Mouse (Mus musculus) embryonic facial prominence, embryonic 14.5 days (tissue): Measurements from ENCODE around the gene Rpl36al. TPM values are rescaled to one million over a fixed set of nuclear protein-coding genes. Genes with fewer than 3 reads are reported as not detected.

Experiments used
- ATAC-seq: fragments of 200-750 bp; cut with Nextera tagmentation; 2 replicates; pipeline ENCODE4 v1.8.0; 2017; ENCODE audit warnings: low read depth, moderate number of reproducible peaks, moderate TSS enrichment
- DNase-seq: peaks from one replicate; pipeline ENCODE4 v3.0.0-alpha.2; 2015; ENCODE audit warnings: low spot score
- H3K27ac ChIP-seq: fragments of 300-500 bp; sonication (generic); replicated peaks from 2 replicates; pipeline ENCODE4 v1.5.1; 2014; ENCODE audit warnings: low read depth, mild to moderate bottlenecking, low read length, moderate library complexity
- H3K27me3 ChIP-seq: fragments of 300-500 bp; sonication (generic); replicated peaks from 2 replicates; pipeline ENCODE4 v1.6.1; 2014; ENCODE audit warnings: low read length; ENCODE audit not compliant: control insufficient read depth, insufficient read depth
- H3K36me3 ChIP-seq: fragments of 300-500 bp; sonication (generic); 2 replicates; pipeline ENCODE4 v1.6.1; 2014; ENCODE audit warnings: low read length, mixed read lengths; ENCODE audit not compliant: control insufficient read depth, insufficient read depth
- H3K4me1 ChIP-seq: fragments of 300-500 bp; sonication (generic); 2 replicates; pipeline ENCODE4 v1.6.1; 2014; ENCODE audit warnings: antibody characterized with exemption, low read length; ENCODE audit not compliant: control insufficient read depth, insufficient read depth
- H3K4me2 ChIP-seq: fragments of 300-500 bp; sonication (generic); 2 replicates; pipeline ENCODE4 v1.6.1; 2014; ENCODE audit warnings: low read depth, mild to moderate bottlenecking, low read length, moderate library complexity, mixed read lengths
- H3K4me3 ChIP-seq: fragments of 300-500 bp; sonication (generic); 2 replicates; pipeline ENCODE4 v1.5.1; 2014; ENCODE audit warnings: low read depth, mild to moderate bottlenecking, low read length
- H3K9ac ChIP-seq: fragments of 300-500 bp; sonication (generic); 2 replicates; pipeline ENCODE4 v1.6.1; 2014; ENCODE audit warnings: low read depth, mild to moderate bottlenecking, low read length, moderate library complexity, mixed read lengths
- H3K9me3 ChIP-seq: fragments of 300-500 bp; sonication (generic); 2 replicates; pipeline ENCODE4 v1.6.1; 2016; ENCODE audit warnings: low read length; ENCODE audit not compliant: control insufficient read depth
- WGBS: fragments of 180-500 bp; shearing (Covaris S2); extraction: QIAGEN DNeasy Blood & Tissue Kit; methylation state at CpG from one replicate; pipeline ENCODE4 v1.1.7; 2014; 5-methylcytosine and 5-hydroxymethylcytosine counted together
- polyA plus RNA-seq: library from polyadenylated mRNA; unstranded; fragments of >200 nt; fragmentation: Nextera tagmentation; extraction: Ambion mirVana; gene quantifications from 2 replicates; pipeline ENCODE4 v1.2.1, GENCODE M21; 2014

Rpl36al gene
- polyA plus RNA-seq, 1 experiment from 2014 or later = 692 TPM

DNA sequence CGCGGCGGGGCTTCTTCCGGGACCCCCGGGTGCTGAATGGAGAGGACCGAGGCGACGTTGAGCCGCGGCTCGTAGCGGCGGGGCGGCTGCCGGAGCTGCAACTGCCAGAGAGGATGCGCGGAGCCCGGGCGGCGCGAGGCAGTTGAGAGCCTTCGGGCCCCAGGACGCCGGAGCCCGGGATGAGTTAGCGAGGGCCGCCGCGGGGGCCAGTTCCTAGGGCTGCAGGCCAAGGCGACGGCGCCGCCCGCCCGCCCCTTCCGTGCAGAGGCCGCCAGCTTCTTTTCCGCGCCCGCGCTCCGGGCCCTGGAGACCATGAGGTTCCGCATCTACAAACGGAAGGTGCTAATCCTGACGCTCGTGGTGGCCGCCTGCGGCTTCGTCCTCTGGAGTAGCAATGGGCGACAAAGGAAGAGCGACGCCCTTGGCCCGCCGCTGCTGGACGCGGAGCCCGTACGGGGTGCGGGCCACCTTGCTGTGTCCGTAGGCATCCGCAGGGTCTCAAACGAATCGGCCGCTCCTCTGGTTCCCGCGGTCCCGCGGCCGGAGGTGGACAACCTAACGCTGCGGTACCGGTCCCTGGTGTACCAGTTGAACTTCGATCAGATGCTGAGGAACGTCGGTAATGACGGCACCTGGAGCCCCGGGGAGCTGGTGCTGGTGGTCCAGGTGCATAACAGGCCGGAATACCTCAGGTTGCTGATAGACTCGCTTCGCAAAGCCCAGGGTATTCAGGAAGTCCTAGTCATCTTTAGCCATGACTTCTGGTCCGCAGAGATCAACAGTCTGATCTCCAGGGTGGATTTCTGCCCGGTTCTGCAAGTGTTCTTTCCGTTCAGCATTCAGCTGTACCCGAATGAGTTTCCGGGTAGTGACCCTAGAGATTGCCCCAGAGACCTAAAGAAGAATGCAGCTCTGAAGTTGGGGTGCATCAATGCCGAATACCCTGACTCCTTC lies 736 bp upstream of the Rpl36al start:
- H3K27ac ChIP-seq = peak overlapping the region; percentile 86
- peak; percentile 44 for DNase-seq
- H3K4me2 ChIP-seq = peak overlapping the region; percentile 95
- peaks cover 13% of the 10 kb centered on the region for H3K4me1 ChIP-seq
- H3K27me3 ChIP-seq = no peaks in the 10 kb centered on the region
- WGBS = 3% methylated on average over 62 of the region's 86 CpGs
- peak overlapping the region; percentile 92 for H3K9ac ChIP-seq
- H3K9me3 ChIP-seq = no peaks in the 10 kb centered on the region
- ATAC-seq = peak; percentile 60
- H3K36me3 ChIP-seq = peaks cover 39% of the 10 kb centered on the region
- peak overlapping the region; percentile 90 for H3K4me3 ChIP-seq

DNA sequence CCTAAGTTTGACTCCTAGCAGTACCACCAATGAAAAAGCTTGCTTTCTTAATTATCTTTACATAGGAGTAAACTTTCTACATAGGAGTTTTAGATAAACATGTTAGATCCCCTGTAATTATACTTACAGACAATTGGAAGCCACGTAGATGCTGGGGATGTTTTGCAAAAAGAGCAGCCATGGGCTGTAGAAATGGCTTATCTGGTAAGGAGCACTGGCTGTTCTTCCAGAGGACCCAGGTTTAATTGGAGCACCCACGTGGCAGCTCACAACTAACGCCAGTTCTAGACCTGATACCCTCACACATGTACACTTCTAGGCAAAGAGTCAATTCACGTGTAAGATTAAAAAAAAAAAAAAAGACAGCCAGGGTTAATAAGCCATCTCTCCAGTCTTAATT lies 2.1 kb downstream of the Rpl36al start:
- Histone ChIP-seq H3K36me3 (peaks cover 19% of the 10 kb centered on the region), H3K4me1 (peaks cover 13% of the 10 kb centered on the region), H3K9ac (no peak overlapping the region), H3K9me3 (no peaks in the 10 kb centered on the region), H3K4me2 (no peak overlapping the region), H3K4me3 (no peak overlapping the region), H3K27ac (no peak overlapping the region), H3K27me3 (no peaks in the 10 kb centered on the region)
- no peak for ATAC-seq
- WGBS = 87% methylated on average over 4 of the region's 4 CpGs
- no peak for DNase-seq

DNA sequence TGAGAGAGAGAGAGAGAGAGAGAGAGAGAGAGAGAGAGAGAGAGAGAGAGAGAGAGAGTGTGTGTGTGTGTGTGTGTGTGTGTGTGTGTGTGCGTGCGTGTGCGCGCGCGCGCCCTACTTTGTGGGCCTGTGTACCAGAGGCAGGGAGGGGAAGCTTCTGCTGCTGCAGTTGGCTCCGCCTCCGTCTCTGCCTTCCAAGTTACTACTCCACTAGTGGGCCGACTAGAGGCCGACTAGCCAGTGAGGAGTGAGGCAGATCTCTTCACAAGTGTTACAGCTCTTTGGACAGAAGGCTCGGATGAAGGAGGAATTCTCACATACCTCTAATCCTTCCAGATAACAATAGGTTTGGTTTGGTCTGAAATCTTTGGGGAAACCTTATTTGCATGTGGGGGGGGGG lies 4.5 kb downstream of the Rpl36al start:
- Histone ChIP-seq H3K4me3 (no peak overlapping the region), H3K27me3 (no peaks in the 10 kb centered on the region), H3K9me3 (no peaks in the 10 kb centered on the region), H3K4me2 (no peak overlapping the region), H3K27ac (no peak overlapping the region), H3K4me1 (0 out of 2 replicates have a peak, but pooled peaks cover 3% of the 10 kb centered on the region), H3K36me3 (peaks cover 32% of the 10 kb centered on the region), H3K9ac (no peak overlapping the region)
- ATAC-seq (no peak), DNase-seq (no peak)
- 61% methylated on average over 10 of the region's 12 CpGs for WGBS

DNA sequence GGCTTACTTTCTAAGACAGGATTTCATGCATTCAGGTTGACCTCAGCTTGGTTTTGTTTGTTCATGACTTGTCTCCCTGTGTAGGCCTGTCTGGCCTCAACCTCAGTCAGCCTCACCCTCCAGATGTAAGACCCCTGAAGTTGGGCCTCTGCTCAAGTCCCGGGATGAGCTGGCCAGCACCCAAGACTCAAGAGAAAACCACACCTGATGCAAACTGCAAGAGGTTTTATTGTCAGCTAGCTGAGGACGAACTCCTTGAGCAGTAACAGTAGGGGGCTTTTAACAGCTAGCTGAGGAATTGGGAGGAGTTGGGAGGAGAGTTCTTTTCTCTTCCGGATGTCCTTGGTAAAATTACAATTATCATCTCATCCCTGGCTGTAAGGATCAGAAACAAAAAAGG lies 6.4 kb downstream of the Rpl36al start:
- Histone ChIP-seq H3K27ac (no peak overlapping the region), H3K27me3 (no peaks in the 10 kb centered on the region), H3K4me2 (no peak overlapping the region), H3K4me3 (no peak overlapping the region), H3K9me3 (no peaks in the 10 kb centered on the region), H3K36me3 (peaks cover 37% of the 10 kb centered on the region), H3K9ac (no peak overlapping the region), H3K4me1 (no peaks in the 10 kb centered on the region)
- ATAC-seq (no peak), DNase-seq (no peak)
- 84% methylated on average over 3 of the region's 3 CpGs for WGBS

DNA sequence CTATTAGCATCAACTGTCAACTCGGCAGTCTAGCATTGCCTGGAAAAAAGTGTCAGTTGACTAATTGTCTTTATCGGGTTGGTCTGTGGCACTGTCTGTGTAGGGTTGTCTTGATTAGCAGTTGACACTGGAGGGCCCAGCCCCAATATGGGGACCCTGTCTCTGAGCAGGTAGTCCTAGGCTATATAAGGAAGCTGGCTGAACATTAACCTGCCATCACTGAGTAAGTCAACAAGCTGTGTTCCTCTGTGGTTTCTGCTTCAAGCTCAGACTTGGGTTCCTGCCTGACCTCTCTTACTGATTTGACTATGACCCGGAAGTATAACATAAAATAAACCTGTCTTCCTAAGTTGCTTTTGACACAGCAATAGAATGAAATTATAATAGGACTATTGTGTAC lies 7.9 kb downstream of the Rpl36al start:
- no peak for ATAC-seq
- no peaks in the 10 kb centered on the region for H3K4me1 ChIP-seq
- peaks cover 22% of the 10 kb centered on the region for H3K36me3 ChIP-seq
- no peaks in the 10 kb centered on the region for H3K9me3 ChIP-seq
- DNase-seq = no peak
- 93% methylated on average over 3 of the region's 3 CpGs for WGBS
- no peaks in the 10 kb centered on the region for H3K27me3 ChIP-seq
- no peak overlapping the region for H3K4me3 ChIP-seq
- no peak overlapping the region for H3K27ac ChIP-seq
- H3K9ac ChIP-seq = no peak overlapping the region
- no peak overlapping the region for H3K4me2 ChIP-seq

DNA sequence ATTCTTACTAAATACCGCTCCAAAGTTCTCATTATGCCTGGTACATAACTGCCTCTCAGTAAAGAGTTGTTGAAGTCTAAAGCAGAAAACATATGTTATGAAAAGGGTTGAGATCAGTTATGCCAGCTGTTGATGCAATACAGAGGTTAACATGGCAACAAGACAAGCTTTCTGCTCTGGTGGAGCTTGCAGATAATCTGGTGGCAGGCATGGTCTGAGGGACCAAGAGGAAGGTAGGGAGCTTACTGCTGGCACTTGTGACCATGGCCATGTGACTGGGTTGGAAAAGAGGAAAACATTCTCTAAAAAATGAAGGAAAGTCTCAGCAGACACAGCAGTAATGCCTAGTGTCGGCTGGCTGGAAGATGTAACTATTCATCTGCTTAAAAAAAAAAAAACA lies 12.6 kb downstream of the Rpl36al start:
- Histone ChIP-seq H3K4me2 (no peak overlapping the region), H3K9ac (no peak overlapping the region), H3K4me1 (peaks cover 9% of the 10 kb centered on the region), H3K4me3 (no peak overlapping the region), H3K27ac (no peak overlapping the region), H3K9me3 (no peaks in the 10 kb centered on the region), H3K27me3 (no peaks in the 10 kb centered on the region), H3K36me3 (peaks cover 20% of the 10 kb centered on the region)
- whole genome bisulfite sequencing = 90% methylated on average over 2 of the region's 2 CpGs
- no peak for ATAC-seq
- no peak for DNase-seq

DNA sequence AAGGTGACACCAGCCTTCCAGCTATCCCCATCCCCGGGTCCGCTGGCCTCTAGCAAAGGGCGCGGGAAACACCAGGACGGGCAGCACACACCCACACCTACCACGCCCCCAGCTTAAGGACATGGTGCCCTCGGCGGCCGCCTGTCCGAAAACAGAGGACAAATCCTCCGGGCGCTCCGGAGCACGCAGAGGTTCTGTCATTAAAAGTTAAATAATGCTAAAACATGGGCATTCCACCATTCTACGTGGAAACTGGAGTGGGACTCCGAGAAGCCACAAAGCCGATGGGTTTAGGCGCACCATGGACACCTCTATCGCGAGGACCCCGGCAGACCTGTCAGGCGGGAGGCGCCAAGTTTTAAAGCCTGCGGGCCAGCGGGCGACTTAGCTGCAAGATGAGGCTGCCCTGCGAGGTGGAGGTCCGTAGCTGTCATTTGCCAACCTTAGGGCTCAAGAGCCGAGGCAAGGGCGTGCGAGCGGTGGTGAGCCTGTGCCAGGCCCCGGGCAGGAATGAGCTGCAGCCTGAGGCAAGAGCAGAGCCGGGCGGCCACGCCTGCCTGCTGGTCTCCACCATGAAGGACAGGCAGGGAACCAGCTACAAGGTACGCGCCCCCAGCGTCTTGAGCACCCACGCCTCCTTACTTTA lies 15.3 kb downstream of the Rpl36al start, which contains the start of gene Lrr1:
Gene Lrr1, plus strand, starts transcription at position 354 of the 646 bp plus-strand sequence.
- H3K4me1 ChIP-seq = peaks cover 9% of the 10 kb centered on the region
- DNase-seq (peak; percentile 92), ATAC-seq (peak; percentile 92)
- peak within 1 kb of the TSS; percentile 76 for H3K9ac ChIP-seq
- H3K4me3 ChIP-seq = peak within 1 kb of the TSS; percentile 75
- 1% methylated on average over 39 of the region's 40 CpGs for WGBS
- no peaks in the 10 kb centered on the region for H3K27me3 ChIP-seq
- H3K36me3 ChIP-seq = 0 out of 2 replicates have a peak, but pooled peaks cover 4% of the 10 kb centered on the region
- H3K4me2 ChIP-seq = peak within 1 kb of the TSS; percentile 86
- no peaks in the 10 kb centered on the region for H3K9me3 ChIP-seq
- H3K27ac ChIP-seq = peak within 1 kb of the TSS; percentile 75

DNA sequence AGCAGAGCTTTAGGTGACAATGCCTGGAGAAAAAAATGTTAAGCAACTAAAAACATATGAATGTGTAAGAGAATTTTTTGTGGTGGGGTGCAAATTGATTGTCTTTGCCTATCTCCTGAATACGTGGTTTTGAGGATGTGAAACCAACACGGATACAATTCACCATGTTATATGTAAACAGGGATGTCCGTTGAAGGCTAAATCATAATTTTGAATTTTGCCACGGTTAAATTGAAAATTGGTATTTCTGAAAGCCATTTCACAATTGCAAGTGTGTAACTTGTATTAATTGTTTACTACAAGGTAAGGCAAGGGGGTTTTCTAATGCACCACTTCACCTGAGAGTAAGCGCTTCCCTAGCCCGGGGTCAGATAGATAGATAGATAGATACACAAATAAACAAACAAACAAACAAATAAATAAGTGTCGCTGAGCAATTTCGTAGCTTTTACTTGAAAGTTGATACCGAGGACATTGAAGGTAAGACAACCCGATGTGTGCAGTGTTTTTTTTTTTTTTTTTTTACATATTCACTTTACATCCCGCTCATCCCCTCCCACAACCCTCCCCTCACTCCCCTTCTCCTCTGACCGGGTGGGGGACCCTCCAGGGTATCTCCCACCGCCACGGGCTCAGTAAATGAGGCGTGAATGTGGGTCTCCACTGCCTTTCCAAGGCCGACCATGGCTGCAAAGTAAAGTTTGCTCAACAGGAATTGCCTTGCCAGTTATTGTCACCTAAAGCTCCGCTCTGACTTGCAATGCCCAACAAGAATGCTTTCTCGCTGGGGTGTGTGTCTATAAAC lies 16.0 kb downstream of the Rpl36al start:
- 8% methylated on average over 18 of the region's 18 CpGs for WGBS
- H3K4me2 ChIP-seq = peak overlapping the region; percentile 86
- no peaks in the 10 kb centered on the region for H3K27me3 ChIP-seq
- DNase-seq = no peak
- ATAC-seq = peak; percentile 53
- H3K36me3 ChIP-seq = no peaks in the 10 kb centered on the region
- H3K4me3 ChIP-seq = peak overlapping the region; percentile 75
- no peaks in the 10 kb centered on the region for H3K9me3 ChIP-seq
- peak overlapping the region; percentile 75; the same call in 1 of the 2 replicates for H3K27ac ChIP-seq
- peaks cover 9% of the 10 kb centered on the region for H3K4me1 ChIP-seq
- H3K9ac ChIP-seq = peak overlapping the region; percentile 76
